Mouse (Mus musculus): ENCODE measurements around the gene Sox8.

Sox8 gene

DNA sequence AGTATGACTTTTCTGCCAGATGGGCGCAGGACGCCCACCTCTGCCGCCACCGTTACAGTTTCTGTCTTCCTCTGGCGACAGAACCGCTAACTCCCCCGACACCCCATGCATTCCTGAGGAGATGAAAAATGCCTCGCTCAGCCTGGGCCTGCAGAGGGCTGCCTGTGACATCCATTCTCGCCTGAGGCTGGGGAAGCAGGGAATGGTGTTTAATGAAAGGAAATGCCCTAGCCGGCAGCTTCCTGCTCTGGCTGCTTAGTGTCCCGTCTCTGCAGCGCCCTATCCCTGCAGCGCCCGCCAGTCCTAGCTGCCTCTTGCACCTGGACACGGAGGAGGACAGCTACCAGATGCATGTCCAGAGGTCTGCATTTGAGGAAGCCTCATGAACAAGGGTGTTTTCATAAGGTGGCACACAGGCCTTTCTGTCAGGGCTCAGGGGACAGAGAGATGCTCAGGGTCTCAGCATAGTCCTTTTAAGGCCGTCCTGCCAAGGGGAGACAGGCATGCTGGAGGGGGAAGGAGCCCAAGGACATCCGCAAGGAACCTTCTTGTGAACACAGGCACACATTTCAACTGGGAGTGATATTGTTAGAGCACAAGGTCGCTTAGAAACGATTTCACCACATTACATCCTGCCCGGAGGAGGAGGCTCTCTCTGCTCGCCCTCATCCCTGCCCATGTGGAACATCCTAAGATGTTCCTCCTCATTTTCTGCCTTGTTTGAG lies 13.7 kb downstream of the Sox8 start:
- intact Hi-C loops (cut with DNase I): no loop called here

DNA sequence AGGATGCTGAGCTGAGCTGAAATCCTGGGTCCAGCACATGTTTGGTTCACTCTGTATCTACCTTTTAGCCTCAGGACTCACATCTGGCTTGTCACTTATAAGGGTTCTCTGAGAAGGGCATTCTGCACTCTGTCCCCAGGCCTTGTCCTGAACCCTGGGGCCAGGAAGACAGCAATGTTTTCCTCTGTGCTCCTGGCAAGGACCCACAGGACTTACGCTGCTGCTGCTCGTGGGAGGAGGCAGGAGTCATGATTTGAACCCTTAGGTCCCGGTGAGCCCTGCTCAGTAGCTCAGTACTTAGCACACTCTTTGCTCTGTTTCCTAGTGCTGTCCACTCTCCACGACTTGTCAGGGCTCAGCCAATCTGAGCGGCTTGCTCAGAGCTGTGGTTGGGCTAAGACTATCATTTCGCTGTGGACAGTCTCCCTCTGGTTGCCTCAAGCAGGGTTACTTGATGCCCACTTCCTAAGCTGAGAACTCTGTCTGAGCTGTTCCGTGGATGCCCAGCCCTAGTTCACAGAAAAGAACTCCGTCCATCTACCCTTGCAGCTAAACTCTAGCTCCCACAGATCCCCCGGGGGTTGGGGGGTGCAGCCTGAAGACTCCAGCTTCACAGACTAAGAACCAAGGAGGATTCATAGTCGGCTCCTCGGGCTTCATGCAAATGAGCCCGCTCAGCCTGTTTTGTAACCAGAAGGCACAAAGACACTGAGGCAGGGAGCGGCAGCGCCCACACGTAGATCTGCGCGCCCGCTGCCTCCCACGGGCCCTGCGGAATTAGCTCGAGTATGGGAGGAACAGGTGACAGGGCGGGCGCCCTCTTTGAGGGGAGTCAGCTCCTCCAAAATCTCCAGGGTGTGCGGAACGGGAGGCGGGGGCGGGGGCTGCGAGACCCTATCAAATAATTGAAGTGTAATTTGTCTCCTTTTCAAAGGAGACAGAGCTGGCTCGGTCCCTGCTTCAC lies 14.5 kb downstream of the Sox8 start:
- intact Hi-C loops (cut with DNase I): no loop called here

DNA sequence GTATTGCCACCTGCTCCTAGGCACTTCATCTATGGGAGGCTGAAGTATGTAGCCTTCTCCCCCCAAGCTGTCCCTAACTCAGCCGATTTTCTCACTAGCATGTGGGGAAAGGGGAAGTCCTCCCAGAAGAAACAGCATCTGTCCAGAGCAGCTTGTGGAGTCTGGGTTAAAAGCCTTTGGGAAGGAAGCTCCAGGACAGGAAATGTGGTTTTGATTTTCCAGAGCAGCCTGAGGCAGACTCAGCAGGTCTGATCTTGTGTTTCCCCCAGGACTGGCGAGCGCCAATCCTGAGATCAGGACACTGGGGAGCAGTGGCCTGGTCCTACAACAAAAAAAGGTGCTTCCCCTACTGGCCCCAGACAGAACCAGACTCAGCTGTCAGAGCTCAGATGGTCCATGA lies 15.3 kb downstream of the Sox8 start:
- intact Hi-C loops (cut with DNase I): no loop called here

DNA sequence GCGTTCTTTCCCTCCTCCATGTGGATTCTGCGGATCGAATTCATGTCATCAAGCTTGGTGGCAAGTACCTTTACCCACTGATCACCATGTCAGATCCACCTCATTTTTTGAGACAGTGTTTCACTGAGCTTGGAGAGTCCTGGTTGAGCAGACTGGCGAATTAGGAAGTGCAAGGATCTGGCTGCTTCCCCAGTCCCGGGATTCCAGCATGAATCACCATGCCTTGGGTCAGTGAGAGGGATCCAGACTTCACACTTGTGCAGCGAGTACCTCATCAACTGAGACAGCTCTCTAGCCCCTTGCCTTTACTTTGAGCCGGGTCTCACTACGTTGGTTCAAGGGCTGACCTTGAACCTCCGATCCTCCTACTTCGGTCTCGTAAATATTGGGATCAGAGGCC lies 19.2 kb downstream of the Sox8 start:
- intact Hi-C loops (cut with DNase I): no loop called here

DNA sequence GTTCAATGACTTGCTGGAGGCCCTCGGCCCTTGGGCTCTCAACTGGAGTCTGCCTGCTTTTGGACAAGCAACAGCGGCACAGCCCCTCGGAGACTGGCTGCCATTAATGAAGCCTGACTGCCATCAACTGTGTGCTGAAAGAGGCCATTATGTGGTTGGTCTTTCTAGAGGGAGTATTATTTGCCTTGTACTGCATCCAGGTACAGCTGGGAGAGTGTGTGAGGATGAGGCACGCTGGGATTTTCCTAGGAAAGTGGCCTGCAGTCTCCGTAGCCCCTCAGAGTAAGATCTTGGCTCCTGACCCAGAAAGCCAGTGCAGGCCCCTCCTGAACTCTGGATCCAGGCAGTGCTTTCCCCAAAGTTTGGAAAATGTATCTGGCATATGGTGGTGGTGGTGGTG lies 20.5 kb downstream of the Sox8 start:
- intact Hi-C loops (cut with DNase I): no loop called here

DNA sequence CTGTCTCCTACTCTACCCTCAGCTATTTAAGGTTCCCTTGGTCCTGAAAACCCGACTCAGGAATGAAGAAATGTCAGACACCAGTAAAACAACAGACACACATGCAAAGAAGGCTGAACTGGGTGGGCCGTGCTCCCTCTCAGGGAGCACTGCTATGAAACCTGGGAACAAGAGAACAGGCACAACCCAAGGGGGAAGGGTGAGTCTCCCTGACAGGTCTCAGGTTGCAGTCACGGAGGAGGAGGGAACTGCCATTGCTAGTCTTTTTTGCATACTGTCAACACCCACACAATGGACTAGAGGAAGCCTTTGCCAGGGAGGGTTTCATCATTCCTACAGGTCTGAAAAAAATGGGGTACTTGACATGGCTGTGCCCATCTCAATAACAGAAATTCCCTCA lies 23.5 kb downstream of the Sox8 start:
- intact Hi-C loops (cut with DNase I): no loop called here

DNA sequence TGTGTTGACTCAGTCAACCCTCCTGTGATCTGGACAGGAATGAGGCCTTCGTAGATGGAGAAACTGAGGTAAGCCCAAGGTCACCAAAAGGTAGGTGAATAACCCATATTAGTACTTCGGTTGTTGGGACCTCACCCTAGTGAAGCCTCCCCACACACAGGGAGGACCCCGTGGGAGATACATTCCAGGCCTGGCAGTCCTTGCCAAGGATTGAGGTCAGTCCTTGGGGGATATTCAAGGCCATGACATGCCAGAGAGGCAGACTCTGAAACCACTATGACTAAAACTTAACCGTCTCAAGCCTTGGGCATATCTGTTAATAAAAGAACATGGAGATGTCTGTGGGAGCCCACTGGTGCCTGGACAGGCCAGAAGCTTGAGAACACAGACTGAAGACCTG lies 28.7 kb downstream of the Sox8 start:
- intact Hi-C loops (cut with DNase I): no loop called here

DNA sequence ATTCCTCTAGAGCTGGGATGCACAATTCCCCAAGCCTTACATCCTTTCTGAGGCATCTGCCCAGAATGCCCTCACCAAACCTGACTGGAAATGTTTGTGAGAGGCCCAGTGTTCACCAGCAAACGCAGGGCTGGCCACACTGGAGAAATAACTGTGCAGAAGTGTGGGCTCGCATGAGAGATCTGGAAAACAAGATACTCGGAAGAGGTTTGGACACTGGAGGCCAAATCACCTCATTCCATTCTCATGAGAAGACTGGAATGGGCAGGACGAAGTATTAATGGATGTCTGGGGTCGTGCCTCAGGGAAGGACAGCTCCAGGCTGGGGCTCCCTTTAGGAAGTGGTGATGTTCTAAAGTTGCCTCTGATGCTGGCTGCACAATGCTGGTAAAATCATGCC lies 29.8 kb downstream of the Sox8 start:
- intact Hi-C loops (cut with DNase I): no loop called here

DNA sequence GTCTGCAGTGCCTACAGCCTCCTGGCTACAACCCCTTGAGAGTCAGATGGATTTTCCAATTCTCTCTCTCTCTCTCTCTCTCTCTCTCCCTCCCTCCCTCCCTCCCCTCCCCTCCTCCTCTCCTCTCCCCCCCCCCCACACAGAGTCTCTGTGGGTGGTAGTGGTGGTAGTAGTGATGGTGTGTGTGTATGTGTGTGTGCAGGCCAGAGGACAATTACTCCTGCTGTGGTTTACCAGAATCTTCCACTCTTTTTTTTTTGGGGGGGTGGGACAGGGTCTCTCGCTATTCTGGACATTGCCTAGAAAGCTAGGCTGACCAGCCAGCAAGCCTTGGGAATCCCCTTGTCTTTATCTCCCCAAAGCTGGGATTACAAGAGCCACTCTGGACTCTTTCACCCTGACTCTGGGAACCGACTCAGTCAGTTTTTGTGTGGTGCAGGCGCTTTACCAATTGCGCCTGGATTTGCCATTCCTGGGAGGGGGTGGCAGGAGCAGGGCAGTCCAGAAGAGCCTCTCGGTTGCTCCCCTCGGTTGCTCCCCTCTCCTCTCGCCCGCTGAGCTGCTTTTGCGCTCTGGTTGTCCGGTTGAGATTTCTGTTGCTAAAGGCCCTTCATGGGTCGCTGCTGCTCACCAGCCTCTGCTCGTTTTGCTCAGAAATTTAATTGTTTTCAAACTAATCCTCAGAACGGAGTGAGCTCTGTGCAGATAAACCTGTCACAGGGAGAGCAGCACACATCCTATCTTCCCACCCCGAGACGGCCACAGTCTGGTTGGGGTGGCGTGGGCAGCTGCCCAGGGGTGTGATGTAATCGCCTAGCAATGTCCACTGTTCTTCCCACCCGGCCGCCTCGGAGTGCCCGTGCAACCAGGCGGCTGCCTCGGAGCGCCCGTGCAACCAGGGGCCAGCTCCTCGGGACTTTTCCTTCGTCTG lies 31.3 kb downstream of the Sox8 start:
- intact Hi-C loops (cut with DNase I): no loop called here

DNA sequence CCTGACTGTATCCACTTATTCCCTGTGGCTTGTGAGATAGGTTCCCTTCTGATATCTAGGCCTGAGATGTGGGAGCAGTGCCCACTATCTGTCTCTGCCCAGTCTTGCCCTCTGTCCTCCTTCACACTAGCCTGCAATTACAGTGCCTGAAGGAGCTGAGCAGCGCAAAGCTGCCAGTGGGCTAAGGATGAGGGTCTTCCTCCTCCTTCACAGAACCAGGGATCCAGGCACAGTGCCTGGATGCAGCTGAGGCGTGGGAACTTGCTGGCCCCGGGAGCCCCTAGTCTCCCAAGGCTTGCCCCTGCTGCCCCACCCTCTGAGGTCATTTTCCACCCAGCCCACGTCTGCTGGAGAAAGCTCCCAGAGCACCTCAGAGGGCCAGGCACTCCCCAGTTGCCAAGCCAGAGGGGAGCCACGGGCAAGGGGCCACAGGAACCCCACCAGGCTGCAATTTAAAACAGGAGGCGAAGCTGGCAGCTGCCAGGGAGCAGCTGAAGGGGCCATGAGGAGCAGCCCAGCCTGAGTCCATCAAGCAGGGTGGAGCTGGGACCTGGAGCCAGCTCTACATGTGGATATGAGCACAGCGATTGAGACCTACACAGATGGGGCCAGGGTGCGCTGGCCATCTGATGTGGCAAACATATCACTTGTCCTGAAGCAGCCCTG lies 40.0 kb downstream of the Sox8 start:
- intact Hi-C loops (cut with DNase I): no loop called here

DNA sequence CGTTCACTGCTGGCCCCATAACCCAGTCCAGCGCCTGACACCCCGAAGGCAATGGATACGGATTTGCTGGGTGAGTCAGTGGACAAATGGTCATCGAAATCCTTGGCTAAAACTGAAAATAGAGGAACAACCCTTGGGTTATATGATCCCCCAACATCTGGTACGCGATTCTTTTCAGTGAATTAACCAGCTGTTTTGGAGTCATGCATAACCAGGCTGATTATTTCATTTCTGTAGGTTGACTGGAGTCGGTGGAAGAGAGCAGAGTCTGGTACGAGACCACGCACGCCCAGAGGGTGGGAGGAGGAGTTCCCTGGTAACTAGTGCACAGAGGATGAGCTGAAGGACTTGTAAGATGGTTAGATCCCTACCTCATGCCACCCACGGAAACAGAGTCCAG lies 48.4 kb downstream of the Sox8 start:
- intact Hi-C loops (cut with DNase I): no loop called here

DNA sequence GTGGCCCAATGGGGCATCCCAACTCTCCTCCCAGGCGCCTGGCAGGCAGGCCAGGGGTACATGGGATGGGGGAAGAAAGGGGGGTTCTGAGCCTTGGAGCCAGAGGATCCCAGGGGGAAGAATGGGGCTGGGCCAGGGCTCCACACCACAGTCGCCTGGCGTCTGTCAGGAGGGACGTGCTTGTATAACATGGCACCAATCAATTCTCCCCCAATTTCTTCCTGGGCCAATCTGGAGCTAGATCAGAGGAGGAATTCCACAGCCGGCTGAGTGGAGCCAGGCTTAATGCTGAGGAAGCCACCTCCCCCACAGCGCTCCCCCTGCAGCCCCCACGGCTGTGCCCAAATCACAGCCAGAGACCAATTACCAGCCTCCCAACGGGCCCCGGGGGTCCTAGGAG lies 50.0 kb downstream of the Sox8 start:
- intact Hi-C loops (cut with DNase I): no loop called here

DNA sequence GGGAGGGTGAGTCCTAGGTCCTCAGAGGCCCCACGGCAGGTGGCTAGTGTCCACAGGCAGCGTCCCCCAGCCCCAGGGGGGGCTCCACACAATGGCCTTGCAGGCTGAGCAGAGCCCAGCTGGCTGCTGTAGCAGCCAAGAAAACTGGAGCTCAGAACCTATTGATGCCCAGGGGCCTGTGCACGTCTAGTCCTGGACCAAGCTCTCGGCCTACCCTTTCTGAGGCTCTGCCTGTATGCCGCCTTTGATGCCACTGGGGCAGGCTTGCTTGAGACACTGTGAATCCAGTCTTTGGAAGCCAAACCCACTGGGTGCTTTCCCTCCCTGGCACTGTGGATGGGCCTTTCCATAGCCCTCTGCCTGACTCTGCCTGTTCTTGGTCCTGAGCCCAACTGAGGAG lies 51.0 kb downstream of the Sox8 start:
- intact Hi-C loops (cut with DNase I): no loop called here

DNA sequence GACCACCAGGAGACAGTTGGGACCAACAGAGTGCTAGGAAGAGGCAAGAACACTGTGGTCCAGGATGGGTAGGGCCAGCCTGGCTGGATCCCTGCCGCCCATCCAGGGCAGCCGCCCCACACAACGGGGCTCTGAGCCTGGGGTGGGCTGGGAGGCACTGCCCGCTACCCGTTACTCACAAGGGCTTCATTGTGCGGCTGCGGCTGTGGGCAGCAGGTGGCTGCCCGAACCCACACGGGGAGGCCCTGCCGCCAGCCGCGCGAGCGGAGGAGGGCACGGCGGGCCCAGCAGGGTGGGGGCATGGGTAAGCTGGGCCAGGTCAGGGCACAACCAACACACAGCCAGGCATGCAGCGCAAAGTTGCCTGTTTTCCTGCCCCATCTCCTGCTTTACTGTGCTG lies 52.3 kb downstream of the Sox8 start:
- intact Hi-C loops (cut with DNase I): no loop called here

DNA sequence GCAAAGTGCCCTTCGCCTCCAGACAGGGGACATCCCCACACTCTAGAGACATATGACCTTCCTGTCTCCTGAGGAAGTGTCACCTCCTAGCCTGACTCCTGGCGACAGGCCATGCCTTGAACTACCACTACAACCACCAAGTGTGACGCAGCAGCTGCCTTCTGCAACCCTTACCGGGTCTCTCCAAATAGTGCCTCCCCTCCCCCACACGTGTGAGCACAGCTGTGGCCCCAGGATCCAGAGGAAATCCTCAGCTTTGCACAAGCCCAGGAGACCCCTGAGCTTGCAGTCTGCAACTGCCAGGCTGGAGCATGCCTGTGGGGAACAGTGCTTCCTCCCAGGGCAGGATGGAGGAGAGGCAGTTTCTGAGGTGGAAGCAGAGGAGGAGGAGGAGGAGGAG lies 54.2 kb downstream of the Sox8 start:
- intact Hi-C loops (cut with DNase I): no loop called here

Measured in adrenal gland (tissue).